Mouse (Mus musculus): ENCODE measurements around the gene Endov. TPM values are rescaled to one million over a fixed set of nuclear protein-coding genes. Genes with fewer than 3 reads are reported as not detected.

Endov gene
- polyA plus RNA-seq, 2 experiments, result 4.3 to 5.1 TPM

- Histone ChIP-seq H3K27me3 (ENCODE audit: control insufficient read depth, insufficient read depth, low read length) (no peaks in the 10 kb centered on the region), H3K4me1 (replicated peaks; ENCODE audit: control insufficient read depth in 2 of 2, insufficient read depth in 2 of 2, low read length in 1 of 2) (peaks cover 4 to 7% of the 10 kb centered on the region in 2 experiments), H3K36me3 (replicated peaks; ENCODE audit: control insufficient read depth, insufficient read depth, low read depth) (no peaks in the 10 kb centered on the region; the same call in 1 of the 2 replicates), H3K9me3 (ENCODE audit: control insufficient read depth, low read length) (no peaks in the 10 kb centered on the region), H3K4me3 (ENCODE audit: insufficient read depth in 1 of 2, low read depth in 2 of 2, low read length in 2 of 2) (peak overlapping the region; percentile 79 to 87), H3K27ac (no peak overlapping the region), H3K9ac (replicated peaks) (peak overlapping the region; percentile 77), H3K4me2 (ENCODE audit: low read depth) (peak overlapping the region; percentile 96)
- TF ChIP-seq CTCF (IDR thresholded peaks at IDR 0.05; ENCODE audit: low read depth), result no peak
- TF ChIP-seq EP300 (IDR thresholded peaks at IDR 0.05; ENCODE audit: low read depth), result no peak
- DNase-seq (ENCODE audit: low read depth in 3 of 3, low spot score in 3 of 3), result no peak
- WGBS (ENCODE audit: insufficient replicate concordance), result 7% methylated on average over 27 of the region's 27 CpGs
- ATAC-seq (ENCODE audit: insufficient read depth), result no peak
Observed at GRCm38 (mm10) chr11:119491690-119492087, 542 bp downstream of the Endov start.

- peak in 2 of 3 experiments; percentile 19 to 26 for DNase-seq (ENCODE audit: low read depth in 3 of 3, low spot score in 3 of 3)
- no peak overlapping the region for H3K4me2 ChIP-seq (ENCODE audit: low read depth)
Observed at GRCm38 (mm10) chr11:119492830-119493229, 1.7 kb downstream of the Endov start.

DNA sequence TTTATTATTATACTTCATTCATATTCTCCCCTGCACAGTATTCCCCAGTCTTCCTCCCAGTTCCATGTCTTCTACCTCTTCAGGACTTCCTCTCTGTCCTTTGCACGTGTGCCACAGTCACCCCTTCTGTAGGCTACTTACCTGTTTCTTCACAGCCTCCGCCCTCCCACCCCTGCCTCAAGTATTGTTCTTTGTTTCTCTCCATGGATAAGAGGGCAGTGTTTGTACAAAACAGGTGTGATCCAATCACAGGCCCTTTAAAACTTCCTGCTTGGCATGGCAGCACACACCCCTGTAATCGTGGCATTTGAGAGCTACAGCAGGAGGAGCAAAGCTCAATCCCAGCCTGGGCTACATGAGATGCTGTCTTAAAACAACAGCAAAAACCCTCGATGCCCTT, 2.4 kb downstream of the Endov start:
- DNase-seq (ENCODE audit: low read depth in 3 of 3, low spot score in 3 of 3) (no peak), ATAC-seq (ENCODE audit: insufficient read depth) (no peak)
- Histone ChIP-seq H3K27ac (no peak overlapping the region), H3K4me2 (ENCODE audit: low read depth) (no peak overlapping the region), H3K4me3 (ENCODE audit: insufficient read depth in 1 of 2, low read depth in 2 of 2, low read length in 2 of 2) (no peak overlapping the region), H3K36me3 (replicated peaks; ENCODE audit: control insufficient read depth, insufficient read depth, low read depth) (no peaks in the 10 kb centered on the region), H3K9ac (replicated peaks) (no peak overlapping the region), H3K27me3 (ENCODE audit: control insufficient read depth, insufficient read depth, low read length) (no peaks in the 10 kb centered on the region), H3K4me1 (replicated peaks; ENCODE audit: control insufficient read depth in 2 of 2, insufficient read depth in 2 of 2, low read length in 1 of 2) (peaks cover 4 to 7% of the 10 kb centered on the region in 2 experiments), H3K9me3 (ENCODE audit: control insufficient read depth, low read length) (no peaks in the 10 kb centered on the region)
- TF ChIP-seq CTCF (IDR thresholded peaks at IDR 0.05; ENCODE audit: low read depth) (no peak), EP300 (IDR thresholded peaks at IDR 0.05; ENCODE audit: low read depth) (no peak)
- 64% methylated on average over 4 of the region's 4 CpGs for WGBS (ENCODE audit: insufficient replicate concordance)

More at GRCm38 (mm10) chr11:119492830-119493229, 1.7 kb downstream of the Endov start:
- H3K4me3 ChIP-seq (ENCODE audit: insufficient read depth in 1 of 2, low read depth in 2 of 2, low read length in 2 of 2), result no peak overlapping the region
- peaks cover 4 to 7% of the 10 kb centered on the region in 2 experiments for H3K4me1 ChIP-seq (replicated peaks; ENCODE audit: control insufficient read depth in 2 of 2, insufficient read depth in 2 of 2, low read length in 1 of 2)
- 84% methylated on average over 6 of the region's 6 CpGs for WGBS (ENCODE audit: insufficient replicate concordance)
- H3K9ac ChIP-seq (replicated peaks), result no peak overlapping the region
- TF ChIP-seq CTCF (IDR thresholded peaks at IDR 0.05; ENCODE audit: low read depth) (no peak), EP300 (IDR thresholded peaks at IDR 0.05; ENCODE audit: low read depth) (no peak)
- ATAC-seq (ENCODE audit: insufficient read depth), result no peak
- no peaks in the 10 kb centered on the region for H3K36me3 ChIP-seq (replicated peaks; ENCODE audit: control insufficient read depth, insufficient read depth, low read depth)
- no peak overlapping the region for H3K27ac ChIP-seq
- no peaks in the 10 kb centered on the region for H3K9me3 ChIP-seq (ENCODE audit: control insufficient read depth, low read length)
- H3K27me3 ChIP-seq (ENCODE audit: control insufficient read depth, insufficient read depth, low read length), result no peaks in the 10 kb centered on the region

GRCm38 (mm10) chr11:119496147-119496546, 5.0 kb downstream of the Endov start:
- ATAC-seq (ENCODE audit: insufficient read depth) (no peak), DNase-seq (ENCODE audit: low read depth in 3 of 3, low spot score in 3 of 3) (no peak)
- Histone ChIP-seq H3K36me3 (replicated peaks; ENCODE audit: control insufficient read depth, insufficient read depth, low read depth) (no peaks in the 10 kb centered on the region), H3K27ac (no peak overlapping the region), H3K4me2 (ENCODE audit: low read depth) (no peak overlapping the region), H3K4me3 (ENCODE audit: insufficient read depth in 1 of 2, low read depth in 2 of 2, low read length in 2 of 2) (no peak overlapping the region), H3K4me1 (replicated peaks; ENCODE audit: control insufficient read depth in 2 of 2, insufficient read depth in 2 of 2, low read length in 1 of 2) (peaks cover 4% of the 10 kb centered on the region in 2 experiments; a peak in 3 of 4 replicates), H3K9me3 (ENCODE audit: control insufficient read depth, low read length) (no peaks in the 10 kb centered on the region), H3K9ac (replicated peaks) (no peak overlapping the region), H3K27me3 (ENCODE audit: control insufficient read depth, insufficient read depth, low read length) (no peaks in the 10 kb centered on the region)
- WGBS (ENCODE audit: insufficient replicate concordance), result 75% methylated on average over 5 of the region's 5 CpGs
- no peak for TF ChIP-seq EP300 (IDR thresholded peaks at IDR 0.05; ENCODE audit: low read depth)

GRCm38 (mm10) chr11:119497451-119497850, 6.3 kb downstream of the Endov start:
- Histone ChIP-seq H3K36me3 (replicated peaks; ENCODE audit: control insufficient read depth, insufficient read depth, low read depth) (no peaks in the 10 kb centered on the region), H3K27ac (no peak overlapping the region), H3K4me2 (ENCODE audit: low read depth) (no peak overlapping the region), H3K4me1 (replicated peaks; ENCODE audit: control insufficient read depth in 2 of 2, insufficient read depth in 2 of 2, low read length in 1 of 2) (no peaks in the 10 kb centered on the region), H3K27me3 (ENCODE audit: control insufficient read depth, insufficient read depth, low read length) (no peaks in the 10 kb centered on the region), H3K9ac (replicated peaks) (no peak overlapping the region), H3K4me3 (ENCODE audit: insufficient read depth in 1 of 2, low read depth in 2 of 2, low read length in 2 of 2) (no peak overlapping the region), H3K9me3 (ENCODE audit: control insufficient read depth, low read length) (no peaks in the 10 kb centered on the region)
- TF ChIP-seq CTCF (IDR thresholded peaks at IDR 0.05; ENCODE audit: low read depth), result no peak
- no peak for TF ChIP-seq EP300 (IDR thresholded peaks at IDR 0.05; ENCODE audit: low read depth)
- ATAC-seq (ENCODE audit: insufficient read depth) (no peak), DNase-seq (ENCODE audit: low read depth in 3 of 3, low spot score in 3 of 3) (no peak)
- WGBS (ENCODE audit: insufficient replicate concordance), result 60% methylated on average over 4 of the region's 4 CpGs

Data from liver, embryonic 14.5 days (tissue).